ENCODE assay signal across 46 mouse cellular contexts in genomic region chr9:26911251-26911650, GRCm38 (mm10). TPM values are rescaled to one million over a fixed set of nuclear protein-coding genes. Genes with fewer than 3 reads are reported as not detected.
"Had no signal": no experiment of that assay in that cellular context is flagged by ENCODE, and none has a peak within 500 bp of the region (broad histone marks: within the 10 kb centered on the region; RNA-seq: fewer than 3 reads in every experiment).

No protein-coding gene starts in this region.

- H3K27ac ChIP-seq: left cerebral cortex, adult 2 months; limb, embryonic 10.5 days; limb, embryonic 12.5 days; limb, embryonic 13.5 days; limb, embryonic 15.5 days; liver, embryonic 12.5 days; liver, embryonic 13.5 days; liver, embryonic 14.5 days; liver, embryonic 15.5 days; lung, embryonic 15.5 days; macrophage; midbrain, embryonic 10.5 days; midbrain, embryonic 12.5 days; midbrain, embryonic 13.5 days; midbrain, embryonic 15.5 days had no signal

- H3K9ac ChIP-seq: limb, embryonic 12.5 days; limb, embryonic 13.5 days; limb, embryonic 15.5 days; liver, embryonic 12.5 days; liver, embryonic 13.5 days; liver, embryonic 14.5 days; liver, embryonic 15.5 days; liver, postnatal 0 days; lung, embryonic 14.5 days; lung, embryonic 15.5 days; midbrain, embryonic 12.5 days; midbrain, embryonic 13.5 days; midbrain, embryonic 15.5 days had no signal

- H3K27me3 ChIP-seq: limb, embryonic 12.5 days; limb, embryonic 13.5 days; limb, embryonic 15.5 days; liver, embryonic 12.5 days; liver, embryonic 13.5 days; liver, embryonic 15.5 days; lung, embryonic 15.5 days; megakaryocyte, embryonic 14.5 days; midbrain, embryonic 12.5 days; midbrain, embryonic 13.5 days; midbrain, embryonic 15.5 days had no signal

- ATAC-seq: liver, embryonic 12.5 days; liver, postnatal 0 days; lung, postnatal 0 days; midbrain, embryonic 13.5 days; midbrain, embryonic 15.5 days; midbrain, embryonic 16.5 days had no signal

- H3K36me3 ChIP-seq: limb, embryonic 10.5 days; limb, embryonic 12.5 days; limb, embryonic 13.5 days; limb, embryonic 15.5 days; liver, embryonic 12.5 days; liver, embryonic 13.5 days; liver, embryonic 15.5 days; lung, embryonic 15.5 days; midbrain, embryonic 10.5 days; midbrain, embryonic 12.5 days; midbrain, embryonic 13.5 days; midbrain, embryonic 15.5 days had no signal

- H3K4me3 ChIP-seq: left cerebral cortex, adult 2 months; limb, embryonic 10.5 days; limb, embryonic 12.5 days; limb, embryonic 13.5 days; limb, embryonic 15.5 days; liver, embryonic 12.5 days; liver, embryonic 13.5 days; liver, embryonic 15.5 days; lung, embryonic 15.5 days; megakaryocyte, embryonic 14.5 days; midbrain, embryonic 10.5 days; midbrain, embryonic 12.5 days; midbrain, embryonic 13.5 days; midbrain, embryonic 15.5 days; myocyte had no signal

- H3K4me1 ChIP-seq: limb, embryonic 10.5 days; limb, embryonic 12.5 days; limb, embryonic 13.5 days; limb, embryonic 15.5 days; liver, embryonic 12.5 days; liver, embryonic 13.5 days; liver, embryonic 15.5 days; lung, embryonic 15.5 days; megakaryocyte, embryonic 14.5 days; midbrain, embryonic 10.5 days; midbrain, embryonic 12.5 days; midbrain, embryonic 13.5 days; midbrain, embryonic 15.5 days had no signal

- DNase-seq: left cerebral cortex, postnatal 4 days; liver; liver, embryonic 13.5 days; liver, postnatal 0 days; lung, adult 18-20 months; lung, adult 2 months; lung, embryonic 14.5 days; lung, postnatal 10 days; lung, postnatal 14 days; lung, postnatal 36 days; lung, postnatal 4 days; midbrain, embryonic 14.5 days had no signal

- H3K9me3 ChIP-seq: limb, embryonic 10.5 days; limb, embryonic 12.5 days; limb, embryonic 13.5 days; limb, embryonic 15.5 days; liver, embryonic 12.5 days; liver, embryonic 13.5 days; liver, embryonic 15.5 days; lung, embryonic 15.5 days; megakaryocyte, embryonic 14.5 days; midbrain, embryonic 10.5 days; midbrain, embryonic 12.5 days; midbrain, embryonic 13.5 days; midbrain, embryonic 15.5 days had no signal

- H3K4me2 ChIP-seq: limb, embryonic 12.5 days; limb, embryonic 13.5 days; limb, embryonic 15.5 days; liver, embryonic 11.5 days; liver, embryonic 12.5 days; liver, embryonic 13.5 days; liver, embryonic 15.5 days; lung, embryonic 14.5 days; lung, embryonic 15.5 days; midbrain, embryonic 11.5 days; midbrain, embryonic 12.5 days; midbrain, embryonic 13.5 days; midbrain, embryonic 15.5 days had no signal

RNA-seq across cellular contexts. Expression of gene Gm1110, which starts 11.7 kb away (rescaled TPM):
- total RNA-seq: left cerebral cortex, adult 2 months; left cerebral cortex, adult 8-10 months; left cerebral cortex, postnatal 14 days; left cerebral cortex, postnatal 25 days; left cerebral cortex, postnatal 36 days; left cerebral cortex, postnatal 4 days; liver, adult 2 months; megakaryocyte progenitor cell, adult 5-6 weeks; megakaryocyte, adult 5-6 weeks; megakaryocyte-erythroid progenitor cell, adult 5-6 weeks; monocyte, adult 5-6 weeks had no signal
- polyA plus RNA-seq: limb, embryonic 10.5 days; limb, embryonic 11.5 days; limb, embryonic 12.5 days; limb, embryonic 13.5 days; liver, adult 2 months; liver, embryonic 11.5 days; liver, embryonic 12.5 days; liver, embryonic 13.5 days; liver, embryonic 15.5 days; liver, embryonic 16.5 days; liver, postnatal 0 days; lung, embryonic 14.5 days; lung, embryonic 15.5 days; lung, embryonic 16.5 days; lung, postnatal 0 days; macrophage; midbrain, embryonic 10.5 days; midbrain, embryonic 11.5 days; midbrain, embryonic 12.5 days; midbrain, embryonic 14.5 days; midbrain, postnatal 0 days; myocyte had no signal

RNA-seq across cellular contexts. Expression of gene Glb1l3, which starts 50.6 kb away (rescaled TPM):
- total RNA-seq: left cerebral cortex, adult 2 months; left cerebral cortex, adult 8-10 months; left cerebral cortex, postnatal 14 days; left cerebral cortex, postnatal 25 days; left cerebral cortex, postnatal 36 days; left cerebral cortex, postnatal 4 days; liver, adult 2 months; megakaryocyte progenitor cell, adult 5-6 weeks; megakaryocyte, adult 5-6 weeks; megakaryocyte-erythroid progenitor cell, adult 5-6 weeks; midbrain, postnatal 0 days; monocyte, adult 5-6 weeks had no signal
- polyA plus RNA-seq: limb, embryonic 10.5 days; limb, embryonic 11.5 days; limb, embryonic 12.5 days; limb, embryonic 13.5 days; limb, embryonic 14.5 days; limb, embryonic 15.5 days; liver, adult 2 months; liver, embryonic 11.5 days; liver, embryonic 12.5 days; liver, embryonic 13.5 days; liver, embryonic 14.5 days; liver, embryonic 15.5 days; liver, embryonic 16.5 days; liver, postnatal 0 days; macrophage; midbrain, embryonic 10.5 days; midbrain, embryonic 11.5 days; midbrain, embryonic 12.5 days; midbrain, embryonic 13.5 days; midbrain, embryonic 14.5 days; midbrain, embryonic 15.5 days; midbrain, embryonic 16.5 days; midbrain, postnatal 0 days; myocyte had no signal
